In genomic region chr5:123708598-123708997, GRCm38 (mm10) we compare ENCODE assay signal across 20 mouse cellular contexts. TPM values are rescaled to one million over a fixed set of nuclear protein-coding genes. Genes with fewer than 3 reads are reported as not detected.
DNase-seq lines count a peak whose midpoint lies in the region; ATAC-seq and TF ChIP-seq lines count a peak whose summit lies in the region.
"Had no signal": no experiment of that assay in that cellular context is flagged by ENCODE, and none has a peak within 500 bp of the region (broad histone marks: within the 10 kb centered on the region; RNA-seq: fewer than 3 reads in every experiment).

No protein-coding gene starts in this region.

- TF ChIP-seq CTCF in gastrocnemius, adult 2 months (IDR thresholded peaks at IDR 0.05): no peak

- no peak overlapping the region for H3K9ac ChIP-seq in kidney, embryonic 15.5 days
- H3K9ac ChIP-seq: embryonic facial prominence, embryonic 13.5 days; forebrain, embryonic 13.5 days; heart, embryonic 15.5 days; intestine, embryonic 15.5 days had no signal

- no peak overlapping the region for H3K4me3 ChIP-seq in gastrocnemius, adult 2 months
- no peak overlapping the region for H3K4me3 ChIP-seq in kidney, embryonic 15.5 days (replicated peaks)
- H3K4me3 ChIP-seq in hindbrain, embryonic 10.5 days: no peak overlapping the region
- H3K4me3 ChIP-seq: embryonic facial prominence, embryonic 13.5 days; erythroblast, embryonic 14.5 days; forebrain, embryonic 13.5 days; heart, embryonic 15.5 days; intestine, embryonic 15.5 days; midbrain, embryonic 10.5 days had no signal

- 0 out of 2 replicates have a peak overlapping the region, but pooled peaks have one; percentile 12 for H3K27ac ChIP-seq in gastrocnemius, adult 2 months
- H3K27ac ChIP-seq in kidney, embryonic 15.5 days: no peak overlapping the region
- no peak overlapping the region for H3K27ac ChIP-seq in hindbrain, embryonic 10.5 days
- H3K27ac ChIP-seq: embryonic facial prominence, embryonic 13.5 days; forebrain, embryonic 13.5 days; heart, embryonic 15.5 days; intestine, embryonic 15.5 days; midbrain, embryonic 10.5 days had no signal

- no peaks in the 10 kb centered on the region for H3K9me3 ChIP-seq in kidney, embryonic 15.5 days (replicated peaks)
- no peaks in the 10 kb centered on the region for H3K9me3 ChIP-seq in hindbrain, embryonic 10.5 days
- H3K9me3 ChIP-seq: embryonic facial prominence, embryonic 13.5 days; forebrain, embryonic 13.5 days; heart, embryonic 15.5 days; intestine, embryonic 15.5 days; midbrain, embryonic 10.5 days had no signal

- peak; percentile 42 for DNase-seq in gastrocnemius, adult 2 months
- no peak for DNase-seq in gastrocnemius, postnatal 14 days
- peak; percentile 8 to 49 for DNase-seq in kidney, postnatal 36 days
- peak; percentile 37 for DNase-seq in brain, adult 2 months (ENCODE audit: low read depth, low spot score)
- peak; percentile 33 for DNase-seq in lung, postnatal 14 days
- no peak for DNase-seq in hindbrain, embryonic 10.5 days (ENCODE audit: low spot score)
- no peak for DNase-seq in thymus, postnatal 36 days
- DNase-seq: adrenal gland, postnatal 10 days; cerebellum, adult 8-10 months; cerebellum, postnatal 36 days; embryo, embryonic 11 days had no signal

- H3K27me3 ChIP-seq in kidney, embryonic 15.5 days: no peaks in the 10 kb centered on the region
- no peaks in the 10 kb centered on the region for H3K27me3 ChIP-seq in hindbrain, embryonic 10.5 days (ENCODE audit: insufficient read depth, poor library complexity, severe bottlenecking)
- H3K27me3 ChIP-seq: embryonic facial prominence, embryonic 13.5 days; forebrain, embryonic 13.5 days; heart, embryonic 15.5 days; intestine, embryonic 15.5 days had no signal

- intact Hi-C loops in gastrocnemius, adult 2 months (cut with DNase I): no loop called here
- intact Hi-C loops in gastrocnemius, postnatal 14 days (cut with DNase I; ENCODE audit: low total_unique reads): no loop called here

- H3K4me2 ChIP-seq in kidney, embryonic 15.5 days: no peak overlapping the region
- H3K4me2 ChIP-seq: embryonic facial prominence, embryonic 13.5 days; forebrain, embryonic 13.5 days; heart, embryonic 15.5 days; intestine, embryonic 15.5 days had no signal

- no peak for ATAC-seq in kidney, embryonic 15.5 days (replicated peaks; ENCODE audit: low FRiP score)
- ATAC-seq: forebrain, embryonic 13.5 days; hindbrain, embryonic 16.5 days; intestine, embryonic 15.5 days; midbrain, embryonic 16.5 days had no signal

- no peaks in the 10 kb centered on the region for H3K4me1 ChIP-seq in kidney, embryonic 15.5 days
- no peaks in the 10 kb centered on the region for H3K4me1 ChIP-seq in hindbrain, embryonic 10.5 days (replicated peaks)
- H3K4me1 ChIP-seq: embryonic facial prominence, embryonic 13.5 days; forebrain, embryonic 13.5 days; heart, embryonic 15.5 days; intestine, embryonic 15.5 days; midbrain, embryonic 10.5 days had no signal

- WGBS in kidney, embryonic 15.5 days: 93% methylated on average over 12 of the region's 12 CpGs
- 94% methylated on average over 12 of the region's 12 CpGs for WGBS in hindbrain, embryonic 10.5 days

- peaks cover 97% of the 10 kb centered on the region for H3K36me3 ChIP-seq in kidney, embryonic 15.5 days
- H3K36me3 ChIP-seq in hindbrain, embryonic 10.5 days: peaks cover 100% of the 10 kb centered on the region

RNA-seq across cellular contexts. Expression of gene Zcchc8, which starts 12.3 kb away (rescaled TPM):
- total RNA-seq in gastrocnemius, adult 2 months (2021): 10 to 100 TPM; 17.1 to 22.0 TPM
- 10 to 100 TPM; 20.3 to 23.8 TPM for total RNA-seq in gastrocnemius, postnatal 14 days (2021)
- 82.7 and 83.5 TPM in 2 replicates for polyA plus RNA-seq in kidney, embryonic 15.5 days (2015; fragmentation: Nextera tagmentation; extraction: Ambion mirVana)
- 77.4 and 92.5 TPM in 2 replicates for polyA plus RNA-seq in hindbrain, embryonic 10.5 days (2016; fragmentation: Nextera tagmentation; extraction: Ambion mirVana)

RNA-seq across cellular contexts. Expression of gene Clip1, which starts 24.2 kb away (rescaled TPM):
- 100 to 1,000 TPM; 286 to 331 TPM for total RNA-seq in gastrocnemius, adult 2 months (2021)
- total RNA-seq in gastrocnemius, postnatal 14 days (2021): 100 to 1,000 TPM; 122 TPM
- polyA plus RNA-seq in kidney, embryonic 15.5 days (2015; fragmentation: Nextera tagmentation; extraction: Ambion mirVana): 34.0 and 34.1 TPM in 2 replicates
- polyA plus RNA-seq in hindbrain, embryonic 10.5 days (2016; fragmentation: Nextera tagmentation; extraction: Ambion mirVana): 44.4 and 52.0 TPM in 2 replicates

RNA-seq across cellular contexts. Expression of gene Rsrc2, which starts 40.6 kb away (rescaled TPM):
- 10 to 100 TPM; 39.4 to 41.2 TPM for total RNA-seq in gastrocnemius, adult 2 months (2021)
- 10 to 100 TPM; 42.3 to 48.2 TPM for total RNA-seq in gastrocnemius, postnatal 14 days (2021)
- polyA plus RNA-seq in kidney, embryonic 15.5 days (2015; fragmentation: Nextera tagmentation; extraction: Ambion mirVana): 122 and 124 TPM in 2 replicates
- 104 and 125 TPM in 2 replicates for polyA plus RNA-seq in hindbrain, embryonic 10.5 days (2016; fragmentation: Nextera tagmentation; extraction: Ambion mirVana)

RNA-seq across cellular contexts. Expression of gene Kntc1, which starts 40.9 kb away (rescaled TPM):
- not detected for total RNA-seq in gastrocnemius, adult 2 months (2021)
- total RNA-seq in gastrocnemius, postnatal 14 days (2021): 1 to 10 TPM in 1 of 2 experiments, under 1 TPM in 1; 0.89 to 2.0 TPM
- polyA plus RNA-seq in kidney, embryonic 15.5 days (2015; fragmentation: Nextera tagmentation; extraction: Ambion mirVana): 33.0 and 34.1 TPM in 2 replicates
- polyA plus RNA-seq in hindbrain, embryonic 10.5 days (2016; fragmentation: Nextera tagmentation; extraction: Ambion mirVana): 31.0 and 43.3 TPM in 2 replicates

Comparison
In these comparisons a context has a peak if more than half of its experiments do, and no peak if none do; other contexts are left out.
1. DNase-seq: peak in gastrocnemius, adult 2 months (single experiment), kidney, postnatal 36 days (2 of 2), brain, adult 2 months (single experiment) and lung, postnatal 14 days (single experiment); none in gastrocnemius, postnatal 14 days (single experiment), hindbrain, embryonic 10.5 days (single experiment) and thymus, postnatal 36 days (0 of 2).